Mouse (Mus musculus) cerebellum, adult 2 months (tissue): ENCODE results near the gene Tmem198. TPM values are rescaled to one million over a fixed set of nuclear protein-coding genes. Genes with fewer than 3 reads are reported as not detected.
A peak's percentile ranks its signal among the peaks of the same experiment; 100 is the strongest.

Experiments
- DNase-seq, 2 experiments: peaks; one replicate each; pipeline ENCODE4 v3.0.0; 2021
- H3K27ac ChIP-seq: fragments of 200-500 bp; 2 replicates; pipeline ENCODE4 v1.5.1; 2012; ENCODE audit warnings: low read length, control low read depth, inconsistent platforms; ENCODE audit not compliant: insufficient read depth
- H3K27me3 ChIP-seq: fragments of 200-500 bp; 2 replicates; pipeline ENCODE4 v1.6.1; 2012; ENCODE audit warnings: inconsistent platforms, mild to moderate bottlenecking, low read length, moderate library complexity; ENCODE audit not compliant: control insufficient read depth, insufficient read depth
- H3K4me1 ChIP-seq: fragments of 200-500 bp; 2 replicates; pipeline ENCODE4 v1.6.1; 2011; ENCODE audit warnings: low read length; ENCODE audit not compliant: control insufficient read depth, insufficient read depth
- H3K4me3 ChIP-seq: fragments of 200-500 bp; replicated peaks from 2 replicates; pipeline ENCODE3; 2011; ENCODE audit warnings: mild to moderate bottlenecking, low read depth, low read length, control low read depth; ENCODE audit not compliant: insufficient read depth
- CTCF ChIP-seq: fragments of 200-500 bp; IDR thresholded peaks from 2 replicates; pipeline ENCODE4 v1.5.1; 2011; ENCODE audit warnings: low read depth, mild to moderate bottlenecking, control low read depth, low read length, moderate library complexity, borderline replicate concordance; ENCODE audit not compliant: insufficient read depth
- POLR2A ChIP-seq: fragments of 200-500 bp; IDR thresholded peaks from 2 replicates; pipeline ENCODE4 v1.6.1; 2011; ENCODE audit warnings: low read length, control low read depth, borderline replicate concordance; ENCODE audit not compliant: insufficient read depth
- WGBS: fragments of 180-500 bp; shearing (Covaris S2); methylation state at CpG from one replicate; pipeline ENCODE4 v1.1.7; 2018; 5-methylcytosine and 5-hydroxymethylcytosine counted together
- polyA plus RNA-seq: library from polyadenylated mRNA; depleted of rRNA; stranded (reverse); fragments of >200 nt; gene quantifications from 2 replicates; pipeline ENCODE4 v1.2.3, GENCODE M21; 2012; rRNA removed

Gene Tmem198
- 41.3 and 46.6 TPM in 2 replicates for polyA plus RNA-seq

- Histone ChIP-seq H3K4me3 (peak within 1 kb of the TSS; percentile 85), H3K4me1 (peaks cover 16% of the 10 kb centered on the region), H3K27ac (peak within 1 kb of the TSS; percentile 92), H3K27me3 (no peaks in the 10 kb centered on the region)
- TF ChIP-seq POLR2A (peak; percentile 92), CTCF (no peak)
- DNase-seq = peak; percentile 99
- WGBS = 1% methylated on average over 65 of the region's 76 CpGs
These were observed at the start of gene Tmem198, which contains the start of gene Chpf for GRCm38 (mm10) chr1:75478916-75479634. Tmem198 (plus strand) TSS chr1:75479532. Chpf (minus strand) TSS chr1:75479307.

GRCm38 (mm10) chr1:75435475-75436328 is 43.6 kb upstream of the Tmem198 start, which contains the start of gene Gmppa:
Gmppa (plus strand) TSS chr1:75435930.
- H3K27ac ChIP-seq = peak within 1 kb of the TSS; percentile 20; the same call in 1 of the 2 replicates
- no peaks in the 10 kb centered on the region for H3K27me3 ChIP-seq
- peak; percentile 80 to 83 for DNase-seq
- peaks cover 24% of the 10 kb centered on the region for H3K4me1 ChIP-seq
- H3K4me3 ChIP-seq = peak within 1 kb of the TSS; percentile 99
- 5% methylated on average over 28 of the region's 28 CpGs for WGBS
- peak; percentile 77; the same call in 1 of the 2 replicates for TF ChIP-seq POLR2A
- 0 out of 2 replicates have a peak, but pooled peaks have one; percentile 5 for TF ChIP-seq CTCF

GRCm38 (mm10) chr1:75438782-75439181 is 40.5 kb upstream of the Tmem198 start:
- TF ChIP-seq CTCF (no peak), POLR2A (no peak)
- Histone ChIP-seq H3K4me3 (no peak overlapping the region), H3K27ac (no peak overlapping the region), H3K27me3 (no peaks in the 10 kb centered on the region), H3K4me1 (peaks cover 49% of the 10 kb centered on the region)
- DNase-seq = no peak
- WGBS = 83% methylated on average over 8 of the region's 9 CpGs

- Histone ChIP-seq H3K27me3 (no peaks in the 10 kb centered on the region), H3K4me1 (peaks cover 67% of the 10 kb centered on the region), H3K27ac (peak overlapping the region; percentile 98), H3K4me3 (peak overlapping the region; percentile 9)
- no peak for TF ChIP-seq CTCF
- TF ChIP-seq POLR2A = 0 out of 2 replicates have a peak, but pooled peaks have one; percentile 19
- DNase-seq = peak; percentile 63 to 66
- 20% methylated on average over 7 of the region's 7 CpGs for WGBS
These were observed 38.7 kb upstream of the Tmem198 start for GRCm38 (mm10) chr1:75440661-75441060.

- H3K4me3 ChIP-seq = no peak overlapping the region
These were observed 37.8 kb upstream of the Tmem198 start for GRCm38 (mm10) chr1:75441471-75441996.

GRCm38 (mm10) chr1:75442171-75442570 is 37.2 kb upstream of the Tmem198 start:
- TF ChIP-seq CTCF = no peak
- TF ChIP-seq POLR2A = no peak
- DNase-seq = peak; percentile 73 to 74
- WGBS = 31% methylated on average over 9 of the region's 9 CpGs
- Histone ChIP-seq H3K27ac (peak overlapping the region; percentile 98), H3K4me1 (peaks cover 71% of the 10 kb centered on the region), H3K27me3 (no peaks in the 10 kb centered on the region), H3K4me3 (no peak overlapping the region)

More at GRCm38 (mm10) chr1:75441471-75441996, 37.8 kb upstream of the Tmem198 start:
- TF ChIP-seq CTCF = no peak
- 56% methylated on average over 15 of the region's 15 CpGs for WGBS
- no peaks in the 10 kb centered on the region for H3K27me3 ChIP-seq
- peak overlapping the region; percentile 98 for H3K27ac ChIP-seq
- no peak for DNase-seq
- peaks cover 72% of the 10 kb centered on the region for H3K4me1 ChIP-seq

- TF ChIP-seq POLR2A (no peak), CTCF (no peak)
- 3% methylated on average over 8 of the region's 8 CpGs for WGBS
- peak; percentile 91 to 95 for DNase-seq
- Histone ChIP-seq H3K4me1 (peaks cover 74% of the 10 kb centered on the region), H3K27me3 (no peaks in the 10 kb centered on the region), H3K27ac (peak overlapping the region; percentile 98), H3K4me3 (no peak overlapping the region)
These were observed 36.5 kb upstream of the Tmem198 start for GRCm38 (mm10) chr1:75442811-75443210.
